Mouse (Mus musculus) embryonic facial prominence, embryonic 14.5 days (tissue): ENCODE measurements around the gene Sprr1a. TPM values are rescaled to one million over a fixed set of nuclear protein-coding genes. Genes with fewer than 3 reads are reported as not detected.
"Not testable (repeated sequence)": the region's sequence is repeated elsewhere in the genome, so short reads cannot be mapped to it uniquely, and the experiment has no call there.

ENCODE experiments used
- ATAC-seq: fragments of 200-750 bp; cut with Nextera tagmentation; 2 replicates; pipeline ENCODE4 v1.8.0; 2017; ENCODE audit warnings: low read depth, moderate number of reproducible peaks, moderate TSS enrichment
- DNase-seq: peaks from one replicate; pipeline ENCODE4 v3.0.0-alpha.2; 2015; ENCODE audit warnings: low spot score
- H3K27ac ChIP-seq: fragments of 300-500 bp; sonication (generic); replicated peaks from 2 replicates; pipeline ENCODE4 v1.5.1; 2014; ENCODE audit warnings: low read depth, mild to moderate bottlenecking, low read length, moderate library complexity
- H3K27me3 ChIP-seq: fragments of 300-500 bp; sonication (generic); replicated peaks from 2 replicates; pipeline ENCODE4 v1.6.1; 2014; ENCODE audit warnings: low read length; ENCODE audit not compliant: control insufficient read depth, insufficient read depth
- H3K36me3 ChIP-seq: fragments of 300-500 bp; sonication (generic); 2 replicates; pipeline ENCODE4 v1.6.1; 2014; ENCODE audit warnings: low read length, mixed read lengths; ENCODE audit not compliant: control insufficient read depth, insufficient read depth
- H3K4me1 ChIP-seq: fragments of 300-500 bp; sonication (generic); 2 replicates; pipeline ENCODE4 v1.6.1; 2014; ENCODE audit warnings: antibody characterized with exemption, low read length; ENCODE audit not compliant: control insufficient read depth, insufficient read depth
- H3K4me2 ChIP-seq: fragments of 300-500 bp; sonication (generic); 2 replicates; pipeline ENCODE4 v1.6.1; 2014; ENCODE audit warnings: low read depth, mild to moderate bottlenecking, low read length, moderate library complexity, mixed read lengths
- H3K4me3 ChIP-seq: fragments of 300-500 bp; sonication (generic); 2 replicates; pipeline ENCODE4 v1.5.1; 2014; ENCODE audit warnings: low read depth, mild to moderate bottlenecking, low read length
- H3K9ac ChIP-seq: fragments of 300-500 bp; sonication (generic); 2 replicates; pipeline ENCODE4 v1.6.1; 2014; ENCODE audit warnings: low read depth, mild to moderate bottlenecking, low read length, moderate library complexity, mixed read lengths
- H3K9me3 ChIP-seq: fragments of 300-500 bp; sonication (generic); 2 replicates; pipeline ENCODE4 v1.6.1; 2016; ENCODE audit warnings: low read length; ENCODE audit not compliant: control insufficient read depth
- WGBS: fragments of 180-500 bp; shearing (Covaris S2); extraction: QIAGEN DNeasy Blood & Tissue Kit; methylation state at CpG from one replicate; pipeline ENCODE4 v1.1.7; 2014; 5-methylcytosine and 5-hydroxymethylcytosine counted together
- polyA plus RNA-seq: library from polyadenylated mRNA; unstranded; fragments of >200 nt; fragmentation: Nextera tagmentation; extraction: Ambion mirVana; gene quantifications from 2 replicates; pipeline ENCODE4 v1.2.1, GENCODE M21; 2014

Gene Sprr1a
- polyA plus RNA-seq, 1 experiment from 2014 or later: 67.4 TPM

DNA sequence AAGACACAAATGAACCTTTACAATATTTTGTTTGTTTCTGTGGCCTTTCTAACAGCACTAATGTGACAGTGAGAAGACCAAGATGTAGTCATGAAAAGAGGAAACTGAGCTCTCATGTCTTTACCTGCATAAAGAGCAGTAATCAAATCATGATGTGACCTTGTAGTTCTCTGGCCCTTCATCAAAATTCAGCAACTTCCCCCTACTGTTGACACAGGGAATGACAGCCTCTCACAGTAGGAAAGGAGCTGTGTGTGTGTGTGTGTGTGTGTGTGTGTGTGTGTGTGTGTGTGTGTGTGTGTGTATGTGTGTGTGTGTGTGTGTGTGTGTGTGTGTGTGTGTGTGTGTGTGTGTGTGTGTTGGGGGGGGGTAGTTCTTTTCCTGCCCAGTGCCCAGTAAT is 4.4 kb downstream of the Sprr1a start:
- not testable (repeated sequence) for ATAC-seq, H3K27ac ChIP-seq, H3K4me3 ChIP-seq, H3K9me3 ChIP-seq, H3K4me2 ChIP-seq, H3K4me1 ChIP-seq, H3K27me3 ChIP-seq, DNase-seq, H3K36me3 ChIP-seq, H3K9ac ChIP-seq

DNA sequence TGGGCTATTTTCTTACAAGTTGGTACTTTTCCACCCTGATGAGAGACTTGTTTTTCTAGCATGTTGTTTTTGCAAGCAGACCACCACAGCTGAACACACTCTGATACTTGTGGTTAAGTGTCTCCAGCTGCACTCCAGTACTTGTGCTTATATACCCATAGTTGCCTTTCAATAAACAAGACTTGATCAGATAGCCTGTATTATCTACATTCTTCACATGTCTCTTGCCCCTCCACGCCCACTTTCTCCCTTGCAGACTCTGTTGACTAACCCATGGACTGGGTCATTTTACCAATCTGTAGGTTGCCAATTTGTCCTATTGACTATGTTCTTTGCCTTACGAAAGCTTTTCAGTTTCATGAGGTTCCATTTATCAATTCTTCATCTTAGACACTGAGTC is 15.6 kb downstream of the Sprr1a start:
- ATAC-seq (no peak), DNase-seq (no peak)
- H3K27me3 ChIP-seq: no peaks in the 10 kb centered on the region
- no peak overlapping the region for H3K9ac ChIP-seq
- H3K4me2 ChIP-seq: no peak overlapping the region
- no peaks in the 10 kb centered on the region for H3K9me3 ChIP-seq
- H3K4me3 ChIP-seq: no peak overlapping the region
- H3K27ac ChIP-seq: no peak overlapping the region
- WGBS: 77% methylated on average over 2 of the region's 2 CpGs
- no peaks in the 10 kb centered on the region for H3K36me3 ChIP-seq
- no peaks in the 10 kb centered on the region for H3K4me1 ChIP-seq

DNA sequence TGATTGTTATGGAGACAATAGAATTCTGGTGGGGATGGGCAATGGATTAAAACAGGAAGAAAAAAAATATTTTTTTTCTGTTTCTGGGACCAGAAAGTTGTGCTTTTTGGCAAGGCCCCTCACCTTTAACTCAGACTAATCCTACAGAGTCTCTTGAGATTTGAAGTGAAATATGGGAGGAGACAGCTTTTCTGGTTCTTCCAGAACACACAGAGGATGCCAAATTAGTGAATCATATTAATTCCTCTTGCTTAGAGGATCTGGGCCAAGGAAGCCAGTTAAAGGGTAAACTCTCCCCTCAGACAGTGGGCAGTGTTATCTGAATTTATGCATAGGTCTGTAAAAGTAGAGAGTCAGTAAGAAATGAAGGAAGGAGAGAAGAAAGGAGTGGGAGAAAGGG is 18.3 kb downstream of the Sprr1a start:
- no peak overlapping the region for H3K4me2 ChIP-seq
- no peak overlapping the region for H3K27ac ChIP-seq
- H3K4me1 ChIP-seq: no peaks in the 10 kb centered on the region
- H3K9me3 ChIP-seq: no peaks in the 10 kb centered on the region
- ATAC-seq (no peak), DNase-seq (peak; percentile 28)
- no peaks in the 10 kb centered on the region for H3K27me3 ChIP-seq
- no peak overlapping the region for H3K9ac ChIP-seq
- no peak overlapping the region for H3K4me3 ChIP-seq
- no peaks in the 10 kb centered on the region for H3K36me3 ChIP-seq

DNA sequence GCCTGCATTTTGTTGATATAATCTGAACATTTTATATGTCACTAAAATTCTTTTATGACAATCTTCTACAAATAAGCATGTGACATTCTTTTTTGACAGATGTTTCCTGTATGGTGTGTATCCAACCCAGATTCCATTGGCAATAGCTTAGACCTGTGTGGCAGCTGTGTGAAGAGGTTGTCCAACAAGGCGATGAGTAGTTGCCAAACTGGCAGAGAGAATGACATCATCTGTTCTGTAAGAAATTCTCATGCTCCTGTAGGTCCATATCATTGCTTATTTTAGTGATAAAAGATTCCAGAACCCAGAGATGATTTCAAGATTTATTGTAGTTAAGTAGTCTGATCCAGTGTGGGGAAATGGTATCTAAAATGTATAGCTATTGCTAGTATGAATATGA is 19.1 kb downstream of the Sprr1a start:
- Histone ChIP-seq H3K27me3 (no peaks in the 10 kb centered on the region), H3K4me2 (no peak overlapping the region), H3K4me3 (no peak overlapping the region), H3K4me1 (no peaks in the 10 kb centered on the region), H3K9ac (no peak overlapping the region), H3K27ac (no peak overlapping the region), H3K36me3 (no peaks in the 10 kb centered on the region), H3K9me3 (no peaks in the 10 kb centered on the region)
- DNase-seq (no peak), ATAC-seq (no peak)
- WGBS: 83% methylated on average over 1 of the region's 1 CpGs

DNA sequence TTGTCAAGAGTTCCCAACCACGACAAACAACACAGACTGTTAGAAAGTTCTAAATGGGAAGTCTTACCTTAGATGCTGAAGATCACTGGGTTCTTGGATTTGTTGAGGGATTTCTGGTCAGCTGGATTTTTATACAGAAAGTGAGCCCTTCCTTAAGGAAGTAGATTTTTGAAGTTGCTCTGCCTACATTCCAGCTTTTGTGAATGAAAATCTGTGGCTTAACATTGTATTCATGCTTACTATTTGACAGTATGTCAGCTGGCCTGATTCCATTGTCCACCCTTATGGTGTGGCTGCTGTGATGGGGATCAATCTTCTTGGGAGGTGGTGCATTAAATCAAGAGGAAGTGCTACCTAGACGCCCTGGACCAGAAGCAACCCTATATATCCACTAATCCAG is 27.1 kb downstream of the Sprr1a start, which contains the start of gene Sprr3:
Gene Sprr3 (minus strand): TSS at position 101 of the 400 bp plus-strand sequence.
- WGBS: 52% methylated on average over 2 of the region's 2 CpGs
- H3K4me3 ChIP-seq: no peak within 1 kb of the TSS

DNA sequence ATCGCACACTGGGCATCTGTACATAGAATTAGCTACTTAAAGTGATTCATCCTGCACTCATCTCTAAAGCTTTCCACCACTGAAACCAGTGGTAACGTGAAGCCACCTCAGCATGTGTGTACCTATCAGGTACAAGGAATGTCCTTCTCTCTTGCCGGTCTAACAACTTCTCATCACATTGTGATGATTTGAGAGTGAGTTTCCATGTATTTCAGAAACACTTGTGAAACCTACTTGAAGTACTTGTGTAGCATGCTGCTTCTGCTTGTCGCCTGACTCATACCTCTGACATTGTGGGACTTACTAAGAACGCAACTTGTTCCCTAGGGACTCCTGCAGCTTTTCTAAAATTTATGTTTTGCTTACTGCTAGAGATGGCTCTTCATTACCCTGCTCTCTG is 30.5 kb downstream of the Sprr1a start:
- H3K4me3 ChIP-seq: no peak overlapping the region
- no peaks in the 10 kb centered on the region for H3K27me3 ChIP-seq
- no peak overlapping the region for H3K4me2 ChIP-seq
- no peak for DNase-seq
- WGBS: 84% methylated on average over 5 of the region's 5 CpGs
- H3K27ac ChIP-seq: no peak overlapping the region
- H3K9me3 ChIP-seq: no peaks in the 10 kb centered on the region
- no peaks in the 10 kb centered on the region for H3K36me3 ChIP-seq
- H3K4me1 ChIP-seq: no peaks in the 10 kb centered on the region
- H3K9ac ChIP-seq: no peak overlapping the region
- ATAC-seq: no peak

More for the DNA sequence above, 27.1 kb downstream of the Sprr1a start, which contains the start of gene Sprr3:
- no peaks in the 10 kb centered on the region for H3K9me3 ChIP-seq
- ATAC-seq: no peak
- DNase-seq: no peak
- H3K9ac ChIP-seq: no peak within 1 kb of the TSS
- H3K27me3 ChIP-seq: no peaks in the 10 kb centered on the region
- no peak within 1 kb of the TSS for H3K4me2 ChIP-seq
- H3K36me3 ChIP-seq: no peaks in the 10 kb centered on the region
- no peak within 1 kb of the TSS for H3K27ac ChIP-seq
- H3K4me1 ChIP-seq: no peaks in the 10 kb centered on the region

DNA sequence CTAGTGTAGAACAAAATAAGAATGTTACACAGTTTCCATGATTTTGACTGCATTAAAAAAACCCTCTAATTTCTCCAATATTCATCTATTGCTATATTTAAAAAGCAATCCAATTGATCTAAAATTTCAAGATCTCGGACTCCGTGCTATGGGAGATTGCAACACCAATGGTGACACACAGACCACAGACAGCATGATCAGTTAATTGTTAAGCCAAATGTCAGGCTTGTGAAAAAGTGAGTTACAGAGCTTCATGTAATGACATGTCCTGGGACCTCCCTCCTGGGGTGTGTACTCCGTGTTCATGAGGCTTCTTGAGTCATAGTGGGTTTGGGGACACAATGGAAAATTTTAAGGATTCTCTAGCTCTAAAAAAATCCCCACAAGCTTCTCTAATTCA is 45.5 kb downstream of the Sprr1a start:
- H3K4me2 ChIP-seq: no peak overlapping the region
- DNase-seq: peak; percentile 1
- 86% methylated on average over 3 of the region's 3 CpGs for WGBS
- no peaks in the 10 kb centered on the region for H3K9me3 ChIP-seq
- no peak overlapping the region for H3K27ac ChIP-seq
- no peak overlapping the region for H3K9ac ChIP-seq
- no peaks in the 10 kb centered on the region for H3K4me1 ChIP-seq
- H3K4me3 ChIP-seq: no peak overlapping the region
- no peaks in the 10 kb centered on the region for H3K36me3 ChIP-seq
- ATAC-seq: no peak
- no peaks in the 10 kb centered on the region for H3K27me3 ChIP-seq

DNA sequence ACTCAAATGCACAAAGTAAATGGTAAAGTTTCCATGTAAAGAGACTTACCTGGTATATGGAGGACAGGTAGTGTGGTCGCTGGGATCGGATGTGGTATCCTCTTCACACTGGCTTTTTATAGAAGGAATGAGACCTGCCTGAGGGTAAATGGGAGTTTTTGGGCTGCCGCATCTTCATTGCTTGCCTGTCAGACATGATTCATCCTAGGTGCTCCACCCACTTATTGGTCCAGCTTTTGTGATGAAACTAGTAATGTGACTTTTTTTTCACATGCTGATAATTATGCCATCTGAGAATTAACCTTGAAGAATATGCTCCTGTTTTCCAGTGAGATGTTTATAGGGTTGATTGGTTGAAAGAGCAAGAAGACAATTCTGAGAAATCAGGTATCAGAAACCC is 47.0 kb downstream of the Sprr1a start, which contains the start of gene Sprr1b:
Gene Sprr1b (minus strand): TSS at position 101 of the 400 bp plus-strand sequence.
- Histone ChIP-seq H3K4me1 (no peaks in the 10 kb centered on the region), H3K9me3 (no peaks in the 10 kb centered on the region), H3K4me3 (no peak within 1 kb of the TSS), H3K4me2 (no peak within 1 kb of the TSS), H3K9ac (no peak within 1 kb of the TSS), H3K27me3 (no peaks in the 10 kb centered on the region), H3K36me3 (no peaks in the 10 kb centered on the region), H3K27ac (no peak within 1 kb of the TSS)
- WGBS: 82% methylated on average over 3 of the region's 3 CpGs
- ATAC-seq (no peak), DNase-seq (no peak)
